Mouse (Mus musculus): ENCODE results near the gene Defa25.
"Not testable (repeated sequence)": the region's sequence is repeated elsewhere in the genome, so short reads cannot be mapped to it uniquely, and the experiment has no call there.

Gene Defa25

DNA sequence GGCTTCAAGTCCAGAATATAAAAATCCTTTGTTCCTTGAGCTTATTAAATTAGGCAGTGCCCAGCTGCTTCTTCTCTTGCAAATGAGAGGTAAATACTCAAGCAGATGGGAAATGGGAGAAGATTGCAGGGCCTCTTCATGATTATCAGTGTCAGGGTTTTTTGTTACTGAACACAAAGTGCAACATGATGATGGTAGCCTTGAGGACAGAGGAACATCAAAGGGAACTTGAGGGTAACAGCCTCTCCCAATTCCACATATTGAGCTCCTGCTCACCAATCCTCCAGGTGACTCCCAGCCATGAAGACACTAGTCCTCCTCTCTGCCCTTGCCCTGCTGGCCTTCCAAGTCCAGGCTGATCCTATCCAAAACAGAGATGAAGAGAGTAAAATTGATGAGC lies at the start of gene Defa25:
Defa25 (plus strand) TSS at position 301 of the 400 bp plus-strand sequence.
- DNase-seq, result not testable (repeated sequence)

DNA sequence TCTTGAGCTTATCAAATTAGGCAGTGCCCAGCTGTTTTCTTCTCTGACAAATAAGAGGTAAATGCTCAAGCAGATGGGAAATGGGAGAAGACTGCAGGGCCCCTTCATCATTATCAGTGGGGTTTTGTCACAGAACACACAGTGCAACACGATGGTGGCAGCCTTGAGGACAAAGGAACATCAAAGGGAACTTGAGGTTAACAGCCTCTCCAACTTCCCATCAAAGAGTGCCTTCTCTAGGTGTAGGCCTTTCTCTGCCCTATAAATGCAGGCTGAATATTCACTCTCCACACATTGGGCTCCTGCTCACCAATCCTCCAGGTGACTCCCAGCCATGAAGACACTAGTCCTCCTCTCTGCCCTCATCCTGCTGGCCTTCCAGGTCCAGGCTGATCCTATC lies 29.5 kb upstream of the Defa25 start, which contains the start of gene Defa23:
Defa23 (plus strand) TSS at position 301 of the 400 bp plus-strand sequence.
- DNase-seq, result not testable (repeated sequence)

DNA sequence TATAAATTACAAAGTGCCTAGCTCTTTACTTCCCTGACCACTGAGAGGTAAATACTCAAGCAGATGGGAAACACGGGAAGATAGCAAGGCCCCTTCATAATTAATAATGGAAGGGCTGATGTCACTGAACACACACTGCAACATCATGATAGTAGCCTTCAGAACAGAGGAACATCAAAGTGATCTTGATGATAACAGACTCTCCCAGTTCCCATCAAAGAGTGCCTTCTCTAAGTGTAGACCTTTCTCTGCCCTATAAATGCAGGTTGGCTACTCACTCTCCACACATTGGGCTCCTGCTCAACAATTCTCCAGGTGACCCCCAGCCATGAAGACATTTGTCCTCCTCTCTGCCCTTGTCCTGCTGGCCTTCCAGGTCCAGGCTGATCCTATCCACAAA lies 19.5 kb upstream of the Defa25 start, which contains the start of gene Defa35:
Defa35 (plus strand) TSS at position 301 of the 400 bp plus-strand sequence.
- not testable (repeated sequence) for DNase-seq

DNA sequence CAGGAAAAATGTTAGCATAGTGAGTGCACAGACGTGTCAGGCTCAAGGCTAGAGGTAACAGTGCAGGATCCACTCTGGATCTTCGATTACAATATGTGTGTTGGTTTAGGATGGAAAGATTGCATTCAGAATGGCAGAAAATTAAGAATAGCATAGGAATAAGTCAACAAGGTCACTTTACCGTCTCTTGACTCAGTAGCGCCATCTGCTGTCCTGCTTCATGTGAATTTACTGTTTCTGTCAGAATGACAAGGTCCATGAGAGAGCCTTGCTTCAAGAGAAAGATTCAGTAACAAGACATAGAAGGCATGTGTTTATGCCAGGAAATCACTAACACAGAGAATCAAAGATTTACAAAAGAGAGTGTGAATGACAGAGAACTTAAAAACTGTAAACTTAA lies 8.9 kb downstream of the Defa25 start:
- DNase-seq, result no peak

DNA sequence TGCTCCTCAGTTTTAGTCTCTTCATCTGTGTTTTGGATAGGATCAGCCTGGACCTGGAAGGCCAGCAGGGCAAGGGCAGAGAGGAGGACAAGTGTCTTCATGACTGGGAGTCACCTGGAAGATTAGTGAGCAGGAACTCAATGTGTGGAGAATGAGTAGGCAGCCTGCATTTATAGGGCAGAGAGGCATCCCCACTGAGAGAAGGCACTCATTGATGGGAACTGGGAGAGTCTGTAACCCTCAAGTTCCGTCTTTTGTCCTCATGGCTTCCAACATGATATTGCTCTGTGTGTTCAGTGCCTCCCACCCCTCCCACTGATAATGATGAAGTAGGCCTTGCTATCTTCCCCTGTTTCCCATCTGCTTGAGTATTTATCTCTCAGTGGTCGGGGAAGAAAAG lies 11.7 kb downstream of the Defa25 start, which contains the start of gene Gm14851:
Gm14851 (minus strand) TSS at position 101 of the 400 bp plus-strand sequence.
- not testable (repeated sequence) for DNase-seq

DNA sequence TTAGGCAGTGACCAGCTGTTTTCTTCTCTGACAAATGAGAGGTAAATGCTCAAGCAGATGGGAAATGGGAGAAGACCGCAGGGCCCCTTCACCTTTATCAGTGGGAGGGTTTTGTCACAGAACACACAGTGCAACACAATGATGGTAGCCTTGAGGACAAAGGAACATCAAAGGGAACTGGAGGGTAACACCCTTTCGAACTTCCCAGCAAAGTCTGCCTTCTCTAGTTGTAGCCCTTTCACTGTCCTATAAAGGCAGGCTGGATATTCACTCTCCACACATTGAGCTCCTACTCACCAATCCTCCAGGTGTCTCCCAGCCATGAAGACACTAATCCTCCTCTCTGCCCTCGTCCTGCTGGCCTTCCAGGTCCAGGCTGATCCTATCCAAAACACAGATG lies 50.1 kb downstream of the Defa25 start, which contains the start of gene Defa30:
Defa30 (plus strand) TSS at position 301 of the 400 bp plus-strand sequence.
- not testable (repeated sequence) for DNase-seq

Measured in spleen, adult 18-20 months (tissue).